Mouse (Mus musculus): ENCODE measurements around the gene Vrk1. TPM values are rescaled to one million over a fixed set of nuclear protein-coding genes. Genes with fewer than 3 reads are reported as not detected.

Vrk1 gene
- polyA plus RNA-seq, 1 experiment from 2014 or later = 127 TPM

GRCm38 (mm10) chr12:106082958-106083381, 72.9 kb downstream of the Vrk1 start:
- no peaks in the 10 kb centered on the region for H3K9me3 ChIP-seq (replicated peaks)
- no peak overlapping the region for H3K27ac ChIP-seq
- H3K4me2 ChIP-seq = no peak overlapping the region
- DNase-seq (no peak), ATAC-seq (ENCODE audit: low read depth) (no peak)
- H3K9ac ChIP-seq = no peak overlapping the region
- no peaks in the 10 kb centered on the region for H3K27me3 ChIP-seq
- H3K4me1 ChIP-seq (replicated peaks) = no peaks in the 10 kb centered on the region
- H3K36me3 ChIP-seq = peaks cover 16% of the 10 kb centered on the region; the same call in 1 of the 2 replicates
- H3K4me3 ChIP-seq (replicated peaks) = no peak overlapping the region
- 88% methylated on average over 11 of the region's 11 CpGs for WGBS (ENCODE audit: insufficient replicate concordance)

- Histone ChIP-seq H3K36me3 (0 out of 2 replicates have a peak, but pooled peaks cover 8% of the 10 kb centered on the region), H3K9me3 (replicated peaks) (no peaks in the 10 kb centered on the region), H3K4me3 (replicated peaks) (no peak overlapping the region), H3K27me3 (no peaks in the 10 kb centered on the region), H3K27ac (no peak overlapping the region), H3K4me2 (no peak overlapping the region), H3K9ac (no peak overlapping the region), H3K4me1 (replicated peaks) (no peaks in the 10 kb centered on the region)
- DNase-seq = no peak
- ATAC-seq (ENCODE audit: low read depth) = no peak
- WGBS (ENCODE audit: insufficient replicate concordance) = 87% methylated on average over 12 of the region's 12 CpGs
These were observed 74.1 kb downstream of the Vrk1 start for GRCm38 (mm10) chr12:106084126-106084525.

GRCm38 (mm10) chr12:106094827-106095226, 84.8 kb downstream of the Vrk1 start:
- WGBS (ENCODE audit: insufficient replicate concordance) = 75% methylated on average over 9 of the region's 9 CpGs
- H3K4me3 ChIP-seq (replicated peaks) = no peak overlapping the region
- ATAC-seq (ENCODE audit: low read depth) = peak; percentile 69

GRCm38 (mm10) chr12:106102003-106102402, 92.0 kb downstream of the Vrk1 start:
- WGBS (ENCODE audit: insufficient replicate concordance) = 80% methylated on average over 6 of the region's 6 CpGs
- DNase-seq (no peak), ATAC-seq (ENCODE audit: low read depth) (no peak)
- no peaks in the 10 kb centered on the region for H3K36me3 ChIP-seq
- no peaks in the 10 kb centered on the region for H3K4me1 ChIP-seq (replicated peaks)
- H3K4me3 ChIP-seq (replicated peaks) = no peak overlapping the region
- no peak overlapping the region for H3K9ac ChIP-seq
- H3K4me2 ChIP-seq = no peak overlapping the region
- H3K9me3 ChIP-seq (replicated peaks) = no peaks in the 10 kb centered on the region
- H3K27ac ChIP-seq = no peak overlapping the region
- H3K27me3 ChIP-seq = no peaks in the 10 kb centered on the region

More at GRCm38 (mm10) chr12:106094827-106095226, 84.8 kb downstream of the Vrk1 start:
- Histone ChIP-seq H3K4me2 (no peak overlapping the region), H3K27ac (no peak overlapping the region), H3K27me3 (no peaks in the 10 kb centered on the region), H3K9ac (no peak overlapping the region), H3K4me1 (replicated peaks) (peaks cover 7% of the 10 kb centered on the region; the same call in 1 of the 2 replicates), H3K36me3 (no peaks in the 10 kb centered on the region), H3K9me3 (replicated peaks) (peaks cover 12% of the 10 kb centered on the region)
- DNase-seq = peak; percentile 25

GRCm38 (mm10) chr12:106102726-106103643, 93.0 kb downstream of the Vrk1 start:
- WGBS (ENCODE audit: insufficient replicate concordance) = 65% methylated on average over 16 of the region's 16 CpGs
- no peak for DNase-seq

GRCm38 (mm10) chr12:106107272-106107671, 97.2 kb downstream of the Vrk1 start:
- DNase-seq = no peak
- H3K9ac ChIP-seq = no peak overlapping the region
- no peak overlapping the region for H3K4me2 ChIP-seq
- no peaks in the 10 kb centered on the region for H3K36me3 ChIP-seq
- WGBS (ENCODE audit: insufficient replicate concordance) = 78% methylated on average over 14 of the region's 14 CpGs
- H3K27ac ChIP-seq = no peak overlapping the region
- H3K9me3 ChIP-seq (replicated peaks) = no peaks in the 10 kb centered on the region
- H3K4me1 ChIP-seq (replicated peaks) = no peaks in the 10 kb centered on the region
- H3K4me3 ChIP-seq (replicated peaks) = no peak overlapping the region
- H3K27me3 ChIP-seq = no peaks in the 10 kb centered on the region
- no peak for ATAC-seq (ENCODE audit: low read depth)

More at GRCm38 (mm10) chr12:106102726-106103643, 93.0 kb downstream of the Vrk1 start:
- H3K9ac ChIP-seq = no peak overlapping the region
- H3K4me3 ChIP-seq (replicated peaks) = no peak overlapping the region
- no peaks in the 10 kb centered on the region for H3K4me1 ChIP-seq (replicated peaks)
- H3K27me3 ChIP-seq = no peaks in the 10 kb centered on the region
- no peak overlapping the region for H3K4me2 ChIP-seq
- H3K27ac ChIP-seq = no peak overlapping the region
- no peak for ATAC-seq (ENCODE audit: low read depth)
- H3K36me3 ChIP-seq = no peaks in the 10 kb centered on the region
- no peaks in the 10 kb centered on the region for H3K9me3 ChIP-seq (replicated peaks)

GRCm38 (mm10) chr12:106115070-106115891, 105.3 kb downstream of the Vrk1 start:
- no peak for DNase-seq
- no peak overlapping the region for H3K27ac ChIP-seq
- 25% methylated on average over 6 of the region's 6 CpGs for WGBS (ENCODE audit: insufficient replicate concordance)

GRCm38 (mm10) chr12:106115892-106116206, 105.8 kb downstream of the Vrk1 start:
- 49% methylated on average over 5 of the region's 5 CpGs for WGBS (ENCODE audit: insufficient replicate concordance)
- ATAC-seq (ENCODE audit: low read depth) (no peak), DNase-seq (no peak)

More at GRCm38 (mm10) chr12:106115070-106115891, 105.3 kb downstream of the Vrk1 start:
- H3K27me3 ChIP-seq = no peaks in the 10 kb centered on the region
- no peak overlapping the region for H3K9ac ChIP-seq
- no peaks in the 10 kb centered on the region for H3K4me1 ChIP-seq (replicated peaks)
- H3K4me3 ChIP-seq (replicated peaks) = no peak overlapping the region
- ATAC-seq (ENCODE audit: low read depth) = no peak
- no peaks in the 10 kb centered on the region for H3K36me3 ChIP-seq
- no peaks in the 10 kb centered on the region for H3K9me3 ChIP-seq (replicated peaks)
- H3K4me2 ChIP-seq = no peak overlapping the region

GRCm38 (mm10) chr12:106123276-106123675, 113.2 kb downstream of the Vrk1 start:
- DNase-seq = no peak
- no peak overlapping the region for H3K9ac ChIP-seq
- H3K27ac ChIP-seq = no peak overlapping the region
- H3K4me1 ChIP-seq (replicated peaks) = no peaks in the 10 kb centered on the region
- H3K27me3 ChIP-seq = no peaks in the 10 kb centered on the region
- no peak overlapping the region for H3K4me3 ChIP-seq (replicated peaks)
- WGBS (ENCODE audit: insufficient replicate concordance) = 75% methylated on average over 14 of the region's 14 CpGs
- no peak for ATAC-seq (ENCODE audit: low read depth)
- H3K4me2 ChIP-seq = no peak overlapping the region
- H3K36me3 ChIP-seq = no peaks in the 10 kb centered on the region
- H3K9me3 ChIP-seq (replicated peaks) = peaks cover 4% of the 10 kb centered on the region; the same call in 1 of the 2 replicates

More at GRCm38 (mm10) chr12:106115892-106116206, 105.8 kb downstream of the Vrk1 start:
- no peak overlapping the region for H3K4me3 ChIP-seq (replicated peaks)
- no peak overlapping the region for H3K27ac ChIP-seq
- no peaks in the 10 kb centered on the region for H3K36me3 ChIP-seq
- no peak overlapping the region for H3K4me2 ChIP-seq
- no peaks in the 10 kb centered on the region for H3K4me1 ChIP-seq (replicated peaks)
- no peaks in the 10 kb centered on the region for H3K9me3 ChIP-seq (replicated peaks)
- no peak overlapping the region for H3K9ac ChIP-seq
- H3K27me3 ChIP-seq = no peaks in the 10 kb centered on the region

- Histone ChIP-seq H3K27ac (no peak overlapping the region), H3K4me3 (replicated peaks) (no peak overlapping the region), H3K36me3 (no peaks in the 10 kb centered on the region), H3K9me3 (replicated peaks) (peaks cover 4% of the 10 kb centered on the region; the same call in 1 of the 2 replicates), H3K4me2 (no peak overlapping the region), H3K27me3 (no peaks in the 10 kb centered on the region), H3K9ac (no peak overlapping the region), H3K4me1 (replicated peaks) (no peaks in the 10 kb centered on the region)
- ATAC-seq (ENCODE audit: low read depth) (no peak), DNase-seq (no peak)
- 76% methylated on average over 3 of the region's 3 CpGs for WGBS (ENCODE audit: insufficient replicate concordance)
These were observed 114.6 kb downstream of the Vrk1 start for GRCm38 (mm10) chr12:106124581-106124980.
